Mouse (Mus musculus): ENCODE measurements at regions not wholly inside any gene's neighbourhood (a gene's known extent, or its start where the extent isn't known, plus 50 kb on each side); places are given as distances from the start of the nearest gene placed in this dataset.

DNA sequence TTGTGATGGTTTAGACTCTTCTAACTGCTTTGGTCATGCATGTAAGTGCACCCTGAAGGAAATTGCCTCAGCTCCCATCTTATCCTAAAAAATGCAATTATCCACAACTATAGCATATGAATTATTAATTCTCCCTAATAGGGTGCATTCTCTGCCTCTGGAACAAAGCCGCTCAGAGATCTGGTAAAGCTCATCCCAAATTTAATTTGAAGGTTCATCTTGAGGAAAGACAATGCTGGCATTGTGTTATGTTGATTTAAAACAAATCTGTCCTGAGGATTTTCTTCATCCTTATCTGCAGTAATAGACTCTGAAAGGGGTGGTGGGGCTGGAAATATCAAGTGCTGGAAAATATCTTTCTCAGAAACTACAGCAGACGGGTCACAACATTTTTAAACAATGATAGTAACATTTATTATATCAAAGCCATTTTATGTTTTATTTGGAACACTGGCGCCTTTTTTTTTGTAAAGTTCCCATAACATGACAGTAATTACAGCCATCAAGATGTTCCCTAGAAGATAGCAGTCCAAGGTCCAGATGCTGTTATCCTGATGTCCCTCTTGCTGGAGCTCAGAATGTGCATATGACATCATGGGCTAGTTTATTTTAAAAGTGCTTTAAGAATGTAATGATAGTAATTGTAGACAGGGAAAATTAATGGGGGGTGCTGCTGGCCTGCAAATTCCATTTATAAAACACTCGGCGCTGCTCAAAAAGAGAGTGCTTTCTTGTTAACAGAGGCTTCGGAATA is 148.5 kb downstream of the Hlx start:
- no peak overlapping the region for H3K27ac ChIP-seq (ENCODE audit: insufficient read depth, low read depth, low read length, poor library complexity, severe bottlenecking)
- H3K9ac ChIP-seq (ENCODE audit: insufficient read depth, low read depth, low read length, poor library complexity, severe bottlenecking) = no peak overlapping the region
- in situ Hi-C loops (cut with MboI; ENCODE audit: low sequenced_read_pairs in 2 of 2, unreplicated experiment in 2 of 2) = no loop called here
- DNase-seq (ENCODE audit: low read depth, low spot score) = no peak
- no peaks in the 10 kb centered on the region for H3K9me3 ChIP-seq (ENCODE audit: control insufficient read depth, insufficient read depth, low read depth, low read length)
- no peaks in the 10 kb centered on the region for H3K36me3 ChIP-seq (ENCODE audit: control insufficient read depth, insufficient read depth, low read length, poor library complexity, severe bottlenecking)
- no peak overlapping the region for H3K4me3 ChIP-seq (ENCODE audit: insufficient read depth in 1 of 2, low read depth in 1 of 2, low read length in 2 of 2, poor library complexity in 1 of 2, severe bottlenecking in 1 of 2)
- no peaks in the 10 kb centered on the region for H3K4me1 ChIP-seq (ENCODE audit: control insufficient read depth in 2 of 2, insufficient read depth in 2 of 2, low read length in 2 of 2, poor library complexity in 1 of 2)
- no peak for TF ChIP-seq HCFC1 (IDR thresholded peaks at IDR 0.05; ENCODE audit: borderline replicate concordance, insufficient read depth, low read length)
- TF ChIP-seq MAFK (IDR thresholded peaks at IDR 0.05; ENCODE audit: insufficient read depth, low read depth, low read length) = no peak
- no peak for TF ChIP-seq ZC3H11A (IDR thresholded peaks at IDR 0.05; ENCODE audit: borderline replicate concordance, low read depth, low read length)
- TF ChIP-seq CHD2 (IDR thresholded peaks at IDR 0.05; ENCODE audit: low read depth, low read length) = no peak
- no peak for TF ChIP-seq ZNF384 (IDR thresholded peaks at IDR 0.05; ENCODE audit: low read depth, low read length)

- H3K36me3 ChIP-seq (ENCODE audit: control insufficient read depth, insufficient read depth, low read length, poor library complexity, severe bottlenecking) = no peaks in the 10 kb centered on the region
- H3K4me1 ChIP-seq (ENCODE audit: control insufficient read depth in 2 of 2, insufficient read depth in 2 of 2, low read length in 2 of 2, poor library complexity in 1 of 2) = no peaks in the 10 kb centered on the region
- no peak overlapping the region for H3K4me3 ChIP-seq (ENCODE audit: insufficient read depth in 1 of 2, low read depth in 1 of 2, low read length in 2 of 2, poor library complexity in 1 of 2, severe bottlenecking in 1 of 2)
- TF ChIP-seq MAFK (IDR thresholded peaks at IDR 0.05; ENCODE audit: insufficient read depth, low read depth, low read length) (no peak), ZC3H11A (IDR thresholded peaks at IDR 0.05; ENCODE audit: borderline replicate concordance, low read depth, low read length) (no peak), HCFC1 (IDR thresholded peaks at IDR 0.05; ENCODE audit: borderline replicate concordance, insufficient read depth, low read length) (no peak), CHD2 (IDR thresholded peaks at IDR 0.05; ENCODE audit: low read depth, low read length) (no peak), ZNF384 (IDR thresholded peaks at IDR 0.05; ENCODE audit: low read depth, low read length) (no peak)
- H3K9ac ChIP-seq (ENCODE audit: insufficient read depth, low read depth, low read length, poor library complexity, severe bottlenecking) = no peak overlapping the region
- H3K9me3 ChIP-seq (ENCODE audit: control insufficient read depth, insufficient read depth, low read depth, low read length) = no peaks in the 10 kb centered on the region
- no peak for DNase-seq (ENCODE audit: low read depth, low spot score)
- no peak overlapping the region for H3K27ac ChIP-seq (ENCODE audit: insufficient read depth, low read depth, low read length, poor library complexity, severe bottlenecking)
- in situ Hi-C loops (cut with MboI; ENCODE audit: low sequenced_read_pairs in 2 of 2, unreplicated experiment in 2 of 2) = no loop called here
Observed at GRCm38 (mm10) chr1:184579475-184579874, 152.9 kb downstream of the Hlx start.

DNA sequence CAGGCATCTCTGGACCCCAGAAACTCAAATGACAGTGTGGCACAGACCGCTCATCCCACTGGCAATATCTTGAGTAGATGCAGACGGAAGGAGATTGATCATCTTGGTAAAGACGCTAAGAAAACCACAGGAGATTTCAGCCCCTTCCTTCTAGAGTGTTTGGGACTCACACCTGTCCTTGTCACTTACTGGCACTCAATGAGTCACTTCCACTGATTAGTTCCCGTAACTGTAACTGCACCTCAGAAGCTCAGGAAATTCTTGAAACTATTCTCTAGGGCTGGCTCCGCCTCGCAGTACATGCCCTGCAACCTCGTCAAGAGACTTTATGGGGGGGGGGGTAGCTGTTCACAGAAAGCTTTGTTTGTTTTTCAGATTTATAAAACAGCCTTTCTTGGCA is 155.9 kb downstream of the Hlx start:
- TF ChIP-seq ZNF384 (IDR thresholded peaks at IDR 0.05; ENCODE audit: low read depth, low read length) (no peak), ZC3H11A (IDR thresholded peaks at IDR 0.05; ENCODE audit: borderline replicate concordance, low read depth, low read length) (no peak), HCFC1 (IDR thresholded peaks at IDR 0.05; ENCODE audit: borderline replicate concordance, insufficient read depth, low read length) (no peak), CHD2 (IDR thresholded peaks at IDR 0.05; ENCODE audit: low read depth, low read length) (no peak), MAFK (IDR thresholded peaks at IDR 0.05; ENCODE audit: insufficient read depth, low read depth, low read length) (no peak)
- no peaks in the 10 kb centered on the region for H3K36me3 ChIP-seq (ENCODE audit: control insufficient read depth, insufficient read depth, low read length, poor library complexity, severe bottlenecking)
- no peak overlapping the region for H3K4me3 ChIP-seq (ENCODE audit: insufficient read depth in 1 of 2, low read depth in 1 of 2, low read length in 2 of 2, poor library complexity in 1 of 2, severe bottlenecking in 1 of 2)
- no peaks in the 10 kb centered on the region for H3K4me1 ChIP-seq (ENCODE audit: control insufficient read depth in 2 of 2, insufficient read depth in 2 of 2, low read length in 2 of 2, poor library complexity in 1 of 2)
- H3K9me3 ChIP-seq (ENCODE audit: control insufficient read depth, insufficient read depth, low read depth, low read length) = no peaks in the 10 kb centered on the region
- no peak for DNase-seq (ENCODE audit: low read depth, low spot score)
- no peak overlapping the region for H3K27ac ChIP-seq (ENCODE audit: insufficient read depth, low read depth, low read length, poor library complexity, severe bottlenecking)
- in situ Hi-C loops (cut with MboI; ENCODE audit: low sequenced_read_pairs in 2 of 2, unreplicated experiment in 2 of 2) = no loop called here
- no peak overlapping the region for H3K9ac ChIP-seq (ENCODE audit: insufficient read depth, low read depth, low read length, poor library complexity, severe bottlenecking)

DNA sequence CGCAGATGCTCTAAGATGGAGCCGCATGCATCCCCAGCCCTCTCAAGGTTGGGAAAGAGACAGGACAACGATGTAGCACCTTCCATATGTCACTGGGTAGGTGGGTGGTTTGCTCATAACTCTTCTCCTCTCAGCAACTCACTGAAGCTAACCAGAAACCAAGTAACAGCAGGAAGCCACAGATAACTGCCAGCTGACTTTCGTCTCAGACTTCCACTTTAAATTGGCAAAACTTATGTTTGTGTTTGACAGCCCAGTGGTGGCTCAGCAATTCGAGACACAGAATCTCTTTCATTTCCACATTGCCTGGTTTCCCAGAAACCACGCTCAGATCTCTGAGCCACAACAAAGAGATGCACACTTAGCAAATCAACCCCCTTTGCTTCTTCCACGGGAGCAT is 159.1 kb downstream of the Hlx start:
- H3K27ac ChIP-seq (ENCODE audit: insufficient read depth, low read depth, low read length, poor library complexity, severe bottlenecking) = no peak overlapping the region
- no peak for TF ChIP-seq MAFK (IDR thresholded peaks at IDR 0.05; ENCODE audit: insufficient read depth, low read depth, low read length)
- no peak for TF ChIP-seq ZC3H11A (IDR thresholded peaks at IDR 0.05; ENCODE audit: borderline replicate concordance, low read depth, low read length)
- no peak for TF ChIP-seq CHD2 (IDR thresholded peaks at IDR 0.05; ENCODE audit: low read depth, low read length)
- TF ChIP-seq HCFC1 (IDR thresholded peaks at IDR 0.05; ENCODE audit: borderline replicate concordance, insufficient read depth, low read length) = no peak
- no peak for TF ChIP-seq ZNF384 (IDR thresholded peaks at IDR 0.05; ENCODE audit: low read depth, low read length)
- no peak overlapping the region for H3K4me3 ChIP-seq (ENCODE audit: insufficient read depth in 1 of 2, low read depth in 1 of 2, low read length in 2 of 2, poor library complexity in 1 of 2, severe bottlenecking in 1 of 2)
- H3K4me1 ChIP-seq (ENCODE audit: control insufficient read depth in 2 of 2, insufficient read depth in 2 of 2, low read length in 2 of 2, poor library complexity in 1 of 2) = no peaks in the 10 kb centered on the region
- no peaks in the 10 kb centered on the region for H3K36me3 ChIP-seq (ENCODE audit: control insufficient read depth, insufficient read depth, low read length, poor library complexity, severe bottlenecking)
- DNase-seq (ENCODE audit: low read depth, low spot score) = no peak
- in situ Hi-C loops (cut with MboI; ENCODE audit: low sequenced_read_pairs in 2 of 2, unreplicated experiment in 2 of 2) = no loop called here
- no peaks in the 10 kb centered on the region for H3K9me3 ChIP-seq (ENCODE audit: control insufficient read depth, insufficient read depth, low read depth, low read length)
- H3K9ac ChIP-seq (ENCODE audit: insufficient read depth, low read depth, low read length, poor library complexity, severe bottlenecking) = no peak overlapping the region
